Mouse (Mus musculus): ENCODE results near the gene Dock4. TPM values are rescaled to one million over a fixed set of nuclear protein-coding genes. Genes with fewer than 3 reads are reported as not detected.
A peak's percentile ranks its signal among the peaks of the same experiment; 100 is the strongest.

Gene Dock4
- polyA plus RNA-seq, 1 experiment from 2014 or later, result 7.2 TPM

DNA sequence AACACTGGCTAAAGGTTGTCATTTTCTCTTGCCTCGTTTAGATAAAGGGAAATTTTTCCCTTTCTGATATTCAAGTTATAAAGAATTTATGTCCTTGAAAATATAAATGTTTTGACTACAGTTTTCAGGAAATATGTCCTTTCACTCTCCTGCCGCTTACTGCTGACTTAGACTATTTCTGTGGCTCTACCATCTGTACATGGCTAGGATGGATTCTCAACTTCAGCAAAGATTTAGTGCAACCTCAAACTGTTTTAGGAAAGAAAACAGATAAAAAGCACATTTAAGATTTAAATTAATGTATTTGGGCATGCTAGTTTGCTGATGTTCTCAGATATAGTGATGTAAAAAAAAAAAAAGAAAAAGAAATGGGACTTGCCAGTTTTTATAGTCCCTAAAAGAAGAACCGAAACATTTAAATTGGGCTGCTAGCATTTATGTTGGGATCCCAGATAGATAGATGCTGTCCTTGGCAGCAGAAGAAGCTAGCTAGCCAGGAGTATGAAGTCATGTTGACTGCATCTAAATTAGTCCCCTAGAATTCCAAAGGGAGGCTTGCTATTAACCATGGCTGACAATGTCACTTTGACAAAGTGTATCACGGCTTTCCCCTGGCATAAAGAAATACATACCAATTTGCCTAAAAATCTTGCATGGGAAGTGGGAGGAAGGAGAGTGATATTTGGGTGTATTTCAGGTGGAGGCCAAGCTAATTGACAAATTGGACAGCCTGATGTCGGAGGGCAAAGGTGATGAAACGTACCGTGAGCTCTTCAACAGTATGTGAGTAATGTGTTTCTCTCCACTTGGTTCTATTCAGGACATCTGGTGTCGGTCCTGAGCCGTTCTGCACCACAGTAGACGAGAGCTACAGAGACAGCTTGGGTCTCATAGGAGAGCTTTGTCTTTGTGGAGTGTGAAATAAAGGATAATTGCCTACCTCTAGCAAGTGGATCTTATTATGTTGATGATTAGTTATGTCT, 343.9 kb downstream of the Dock4 start:
- no peak for ATAC-seq (replicated peaks; ENCODE audit: insufficient number of reproducible peaks, insufficient read depth, low FRiP score, low read depth)
- Histone ChIP-seq H3K9me3 (replicated peaks) (no peaks in the 10 kb centered on the region), H3K36me3 (no peaks in the 10 kb centered on the region), H3K4me1 (replicated peaks) (0 out of 2 replicates have a peak, but pooled peaks cover 5% of the 10 kb centered on the region), H3K27me3 (0 out of 2 replicates have a peak, but pooled peaks cover 3% of the 10 kb centered on the region), H3K4me3 (no peak overlapping the region), H3K27ac (no peak overlapping the region), H3K9ac (no peak overlapping the region), H3K4me2 (no peak overlapping the region)
- 65% methylated on average over 10 of the region's 10 CpGs for WGBS

DNA sequence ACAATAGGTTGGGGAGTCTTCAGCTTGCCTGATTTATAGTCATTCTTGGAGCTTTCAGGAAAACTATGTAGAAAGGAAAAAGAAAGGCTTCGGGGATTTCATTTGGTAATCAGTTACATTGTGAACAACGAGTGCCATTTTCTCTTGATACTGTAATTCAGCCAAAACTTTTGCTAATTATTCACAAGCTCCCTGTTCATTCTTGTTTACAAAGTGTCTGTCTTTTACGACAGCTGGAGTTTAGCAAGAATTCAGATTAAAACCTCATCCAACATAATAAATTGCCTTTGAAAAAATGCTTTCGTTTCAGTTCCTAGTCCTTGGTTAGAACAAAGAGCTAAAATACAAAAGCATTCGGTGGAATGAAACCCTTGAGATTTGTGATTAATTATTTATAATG, 345.5 kb downstream of the Dock4 start:
- ATAC-seq (replicated peaks; ENCODE audit: insufficient number of reproducible peaks, insufficient read depth, low FRiP score, low read depth), result no peak
- WGBS, result 76% methylated on average over 5 of the region's 5 CpGs
- Histone ChIP-seq H3K27ac (no peak overlapping the region), H3K4me3 (no peak overlapping the region), H3K9ac (no peak overlapping the region), H3K36me3 (no peaks in the 10 kb centered on the region), H3K4me2 (no peak overlapping the region), H3K4me1 (replicated peaks) (0 out of 2 replicates have a peak, but pooled peaks cover 5% of the 10 kb centered on the region), H3K27me3 (0 out of 2 replicates have a peak, but pooled peaks cover 6% of the 10 kb centered on the region), H3K9me3 (replicated peaks) (no peaks in the 10 kb centered on the region)

DNA sequence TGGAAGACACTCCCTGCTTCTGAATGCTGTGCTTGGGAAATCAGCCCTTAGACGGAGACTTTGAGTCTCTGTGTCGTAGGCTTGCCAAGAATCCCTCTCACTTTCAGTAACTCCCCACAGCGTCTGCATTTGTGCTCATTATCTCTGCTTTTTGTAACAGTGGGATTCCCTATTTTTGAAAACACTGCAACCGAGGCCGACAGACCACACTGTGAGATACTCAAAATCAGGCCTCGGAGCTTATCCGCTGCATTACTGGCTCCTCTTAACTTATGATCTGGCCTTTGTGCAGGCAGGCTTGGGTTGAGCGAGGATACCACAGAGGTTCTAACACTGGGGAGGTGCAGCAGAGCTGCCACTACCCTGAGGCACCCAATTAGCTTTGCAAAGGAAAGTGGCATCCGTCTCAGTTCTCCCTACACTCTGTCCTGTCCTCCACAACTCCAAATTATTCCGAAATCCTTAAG, 346.5 kb downstream of the Dock4 start:
- no peaks in the 10 kb centered on the region for H3K36me3 ChIP-seq
- H3K27ac ChIP-seq, result no peak overlapping the region
- no peaks in the 10 kb centered on the region for H3K9me3 ChIP-seq (replicated peaks)
- ATAC-seq (replicated peaks; ENCODE audit: insufficient number of reproducible peaks, insufficient read depth, low FRiP score, low read depth), result no peak
- WGBS, result 50% methylated on average over 10 of the region's 10 CpGs
- H3K4me1 ChIP-seq (replicated peaks), result peaks cover 9% of the 10 kb centered on the region; the same call in 1 of the 2 replicates
- no peak overlapping the region for H3K4me2 ChIP-seq
- H3K27me3 ChIP-seq, result 0 out of 2 replicates have a peak, but pooled peaks cover 6% of the 10 kb centered on the region
- no peak overlapping the region for H3K9ac ChIP-seq
- H3K4me3 ChIP-seq, result no peak overlapping the region

DNA sequence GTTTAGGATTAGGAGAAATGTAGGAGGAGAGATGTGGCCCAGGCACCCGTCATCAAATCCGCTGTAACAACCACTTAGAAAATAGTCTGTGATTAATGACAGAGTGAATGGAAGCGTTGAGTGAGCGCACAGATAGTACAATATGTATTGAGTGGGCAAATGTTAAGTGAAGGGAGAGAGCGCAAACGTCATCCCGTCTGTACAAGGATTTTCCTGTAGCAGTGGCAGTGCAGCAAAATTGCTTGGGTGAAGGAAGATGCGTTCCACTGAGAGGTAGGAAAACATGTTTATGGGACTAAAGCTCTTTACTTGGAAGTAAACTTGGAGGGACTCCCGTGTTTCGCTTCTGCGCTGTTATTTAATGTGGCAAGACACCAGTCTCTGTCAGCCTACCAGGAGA, 348.3 kb downstream of the Dock4 start:
- Histone ChIP-seq H3K9me3 (replicated peaks) (no peaks in the 10 kb centered on the region), H3K36me3 (no peaks in the 10 kb centered on the region), H3K27me3 (0 out of 2 replicates have a peak, but pooled peaks cover 6% of the 10 kb centered on the region), H3K27ac (no peak overlapping the region), H3K4me2 (peak overlapping the region; percentile 8; the same call in 1 of the 2 replicates), H3K4me1 (replicated peaks) (peaks cover 8% of the 10 kb centered on the region; the same call in 1 of the 2 replicates), H3K9ac (no peak overlapping the region), H3K4me3 (no peak overlapping the region)
- no peak for ATAC-seq (replicated peaks; ENCODE audit: insufficient number of reproducible peaks, insufficient read depth, low FRiP score, low read depth)
- WGBS, result 40% methylated on average over 11 of the region's 11 CpGs

DNA sequence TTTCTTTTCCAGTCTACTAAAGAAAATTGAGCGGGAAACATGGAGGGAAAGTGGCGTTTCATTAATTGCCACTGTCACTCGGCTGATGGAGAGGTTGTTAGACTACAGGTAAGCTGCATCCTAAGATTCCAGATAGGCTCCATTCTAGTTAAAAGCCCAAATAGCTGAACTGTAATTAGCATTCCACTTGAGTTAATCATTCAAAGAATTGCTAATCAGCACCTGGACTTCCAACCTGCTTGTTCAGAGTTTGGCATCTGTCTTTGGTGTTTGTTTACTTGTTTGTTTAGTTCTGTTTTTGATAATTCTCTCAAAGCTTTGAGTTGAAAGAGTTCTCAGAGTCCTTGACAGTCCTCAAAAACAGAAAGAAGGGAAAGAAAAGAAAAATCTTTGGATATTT, 349.0 kb downstream of the Dock4 start:
- Histone ChIP-seq H3K4me3 (no peak overlapping the region), H3K4me1 (replicated peaks) (peaks cover 8% of the 10 kb centered on the region; the same call in 1 of the 2 replicates), H3K4me2 (no peak overlapping the region), H3K27me3 (0 out of 2 replicates have a peak, but pooled peaks cover 6% of the 10 kb centered on the region), H3K9me3 (replicated peaks) (no peaks in the 10 kb centered on the region), H3K9ac (no peak overlapping the region), H3K27ac (no peak overlapping the region), H3K36me3 (no peaks in the 10 kb centered on the region)
- no peak for ATAC-seq (replicated peaks; ENCODE audit: insufficient number of reproducible peaks, insufficient read depth, low FRiP score, low read depth)
- 92% methylated on average over 3 of the region's 3 CpGs for WGBS

DNA sequence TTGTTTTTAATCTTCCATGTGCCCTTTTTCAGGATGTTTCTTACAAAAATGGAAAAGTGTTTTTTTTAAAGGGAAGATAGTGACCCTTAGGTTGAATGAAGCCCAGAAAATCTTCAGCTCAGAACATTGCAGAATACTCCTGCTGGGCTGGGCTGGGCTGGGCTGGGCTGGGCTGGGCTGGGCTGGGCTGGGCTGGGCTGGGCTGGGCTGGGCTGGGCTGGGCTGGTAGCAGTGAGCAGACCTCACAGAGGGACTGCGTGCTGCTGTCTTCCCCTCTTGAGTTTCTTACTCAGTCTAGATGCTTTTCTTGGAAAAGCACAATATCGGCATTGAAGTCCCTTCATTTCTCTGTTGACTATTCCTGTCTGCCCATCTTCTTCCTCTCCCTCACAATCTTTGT, 350.0 kb downstream of the Dock4 start:
- 64% methylated on average over 2 of the region's 2 CpGs for WGBS
- no peak overlapping the region for H3K9ac ChIP-seq
- H3K9me3 ChIP-seq (replicated peaks), result no peaks in the 10 kb centered on the region
- H3K4me1 ChIP-seq (replicated peaks), result peaks cover 8% of the 10 kb centered on the region; the same call in 1 of the 2 replicates
- ATAC-seq (replicated peaks; ENCODE audit: insufficient number of reproducible peaks, insufficient read depth, low FRiP score, low read depth), result no peak
- no peak overlapping the region for H3K4me2 ChIP-seq
- no peak overlapping the region for H3K4me3 ChIP-seq
- no peak overlapping the region for H3K27ac ChIP-seq
- H3K36me3 ChIP-seq, result no peaks in the 10 kb centered on the region
- 0 out of 2 replicates have a peak, but pooled peaks cover 6% of the 10 kb centered on the region for H3K27me3 ChIP-seq

DNA sequence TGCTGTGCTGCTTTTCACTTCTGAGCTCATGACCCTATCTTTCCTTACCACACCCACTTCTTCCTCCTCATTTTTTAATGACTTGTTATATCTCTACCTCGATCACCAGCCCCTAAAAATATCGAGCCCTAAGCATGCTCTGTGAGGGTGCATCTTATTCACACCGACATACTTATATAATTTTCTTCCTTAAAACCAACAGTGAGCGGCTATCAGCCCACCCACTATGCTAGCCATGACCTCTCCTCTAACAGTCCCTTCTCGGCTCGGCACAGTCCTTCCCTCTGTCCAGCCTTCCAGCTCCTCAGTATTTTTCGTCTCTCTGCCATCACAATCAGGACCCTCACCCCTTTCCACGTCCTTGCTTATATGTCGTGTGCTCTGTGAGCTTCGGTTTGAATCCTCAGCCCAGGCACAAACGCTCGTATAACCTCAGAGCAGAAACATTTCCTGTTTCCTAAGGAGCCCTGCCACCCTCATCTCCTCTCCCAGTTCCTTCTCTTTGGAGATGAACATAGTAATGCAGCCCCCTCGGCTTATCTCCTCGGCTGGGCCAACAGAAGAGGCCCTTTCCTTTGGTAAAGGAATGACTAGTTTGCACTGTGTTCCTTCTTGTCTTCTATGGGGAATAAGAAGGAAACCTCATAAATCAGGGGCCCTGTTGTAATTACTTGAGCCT, 351.2 kb downstream of the Dock4 start:
- no peaks in the 10 kb centered on the region for H3K9me3 ChIP-seq (replicated peaks)
- 0 out of 2 replicates have a peak, but pooled peaks have one; percentile 35 for ATAC-seq (replicated peaks; ENCODE audit: insufficient number of reproducible peaks, insufficient read depth, low FRiP score, low read depth)
- 32% methylated on average over 14 of the region's 14 CpGs for WGBS
- H3K27me3 ChIP-seq, result 0 out of 2 replicates have a peak, but pooled peaks cover 6% of the 10 kb centered on the region
- H3K4me3 ChIP-seq, result no peak overlapping the region
- H3K4me1 ChIP-seq (replicated peaks), result peaks cover 8% of the 10 kb centered on the region; the same call in 1 of the 2 replicates
- H3K36me3 ChIP-seq, result no peaks in the 10 kb centered on the region
- no peak overlapping the region for H3K9ac ChIP-seq
- H3K4me2 ChIP-seq, result 0 out of 2 replicates have a peak overlapping the region, but pooled peaks have one; percentile 13
- H3K27ac ChIP-seq, result peak overlapping the region; percentile 48

DNA sequence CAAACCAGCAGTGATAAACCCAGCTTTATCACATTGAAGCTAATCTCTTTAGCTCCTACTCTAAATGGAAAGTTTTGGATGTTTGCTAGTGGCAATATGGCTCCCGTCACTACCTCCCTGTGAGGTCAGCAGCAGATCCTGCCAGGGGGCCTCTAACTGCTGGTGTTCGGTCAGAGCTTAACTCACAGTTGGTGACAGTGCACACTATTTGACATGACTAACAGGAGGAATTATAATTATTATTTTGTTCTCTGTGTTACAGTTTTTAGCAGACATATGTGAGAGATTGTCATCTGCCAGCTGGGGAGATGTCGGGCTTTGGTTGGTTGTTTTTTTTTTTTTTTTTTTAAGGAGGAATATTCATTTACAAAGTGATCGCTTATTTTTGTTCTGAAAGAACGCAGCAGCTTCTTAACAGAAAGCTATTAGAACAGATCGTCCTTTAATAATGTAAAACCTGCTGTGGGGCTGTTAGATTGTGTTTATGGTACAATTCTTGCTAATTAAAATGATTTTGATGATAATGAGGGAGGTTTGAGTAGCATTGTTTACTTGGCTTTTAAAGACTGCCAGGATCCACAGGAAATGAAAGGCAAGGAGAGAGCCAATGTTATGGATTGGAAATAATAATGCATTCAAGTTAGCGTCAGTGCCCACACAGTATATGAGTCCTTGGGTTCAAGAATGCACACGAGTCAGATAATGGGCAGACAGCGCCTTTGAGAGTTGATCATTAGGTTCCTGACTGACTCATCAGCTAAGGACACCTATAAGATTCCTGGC, 352.0 kb downstream of the Dock4 start:
- no peak overlapping the region for H3K9ac ChIP-seq
- peaks cover 8% of the 10 kb centered on the region; the same call in 1 of the 2 replicates for H3K4me1 ChIP-seq (replicated peaks)
- no peaks in the 10 kb centered on the region for H3K9me3 ChIP-seq (replicated peaks)
- no peak overlapping the region for H3K4me2 ChIP-seq
- WGBS, result 62% methylated on average over 9 of the region's 9 CpGs
- H3K27me3 ChIP-seq, result 0 out of 2 replicates have a peak, but pooled peaks cover 3% of the 10 kb centered on the region
- no peak overlapping the region for H3K4me3 ChIP-seq
- no peaks in the 10 kb centered on the region for H3K36me3 ChIP-seq
- H3K27ac ChIP-seq, result peak overlapping the region; percentile 48
- no peak; the same call in 1 of the 2 replicates for ATAC-seq (replicated peaks; ENCODE audit: insufficient number of reproducible peaks, insufficient read depth, low FRiP score, low read depth)

DNA sequence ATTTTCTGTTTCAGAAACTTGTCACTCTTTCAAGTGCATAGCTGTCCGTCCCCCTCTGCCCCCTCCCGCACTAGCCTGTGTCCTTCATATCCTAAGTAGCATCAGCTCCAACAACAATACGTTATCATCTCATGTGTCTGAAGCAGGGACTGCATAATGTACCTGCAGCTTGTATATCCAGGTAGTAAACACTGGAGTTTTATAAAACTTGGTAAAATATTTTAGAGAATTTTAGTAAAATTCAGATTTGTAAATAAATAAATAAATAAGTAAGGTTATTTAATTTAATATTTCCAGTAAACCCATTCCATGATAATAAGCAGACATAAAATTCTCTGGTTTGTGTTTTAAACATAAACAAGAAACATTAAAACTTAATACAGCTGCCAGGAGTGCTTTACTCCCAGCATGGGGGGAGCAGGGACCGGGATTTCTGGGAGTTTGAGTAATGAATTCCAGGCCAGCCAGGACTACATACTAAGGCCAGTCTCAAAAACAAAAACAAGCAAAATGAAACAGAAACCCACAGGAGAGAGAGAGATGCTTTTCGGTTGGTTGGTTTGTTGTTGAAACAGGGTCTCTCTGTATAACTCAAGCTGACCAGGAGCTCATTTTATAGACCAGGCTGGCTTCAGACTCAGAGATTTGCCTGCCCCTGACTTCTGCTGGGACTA, 352.7 kb downstream of the Dock4 start:
- H3K36me3 ChIP-seq, result no peaks in the 10 kb centered on the region
- 78% methylated on average over 5 of the region's 5 CpGs for WGBS
- H3K27ac ChIP-seq, result no peak overlapping the region
- peaks cover 8% of the 10 kb centered on the region; the same call in 1 of the 2 replicates for H3K4me1 ChIP-seq (replicated peaks)
- no peak overlapping the region for H3K9ac ChIP-seq
- ATAC-seq (replicated peaks; ENCODE audit: insufficient number of reproducible peaks, insufficient read depth, low FRiP score, low read depth), result no peak
- H3K4me3 ChIP-seq, result no peak overlapping the region
- H3K27me3 ChIP-seq, result 0 out of 2 replicates have a peak, but pooled peaks cover 3% of the 10 kb centered on the region
- no peaks in the 10 kb centered on the region for H3K9me3 ChIP-seq (replicated peaks)
- H3K4me2 ChIP-seq, result no peak overlapping the region

DNA sequence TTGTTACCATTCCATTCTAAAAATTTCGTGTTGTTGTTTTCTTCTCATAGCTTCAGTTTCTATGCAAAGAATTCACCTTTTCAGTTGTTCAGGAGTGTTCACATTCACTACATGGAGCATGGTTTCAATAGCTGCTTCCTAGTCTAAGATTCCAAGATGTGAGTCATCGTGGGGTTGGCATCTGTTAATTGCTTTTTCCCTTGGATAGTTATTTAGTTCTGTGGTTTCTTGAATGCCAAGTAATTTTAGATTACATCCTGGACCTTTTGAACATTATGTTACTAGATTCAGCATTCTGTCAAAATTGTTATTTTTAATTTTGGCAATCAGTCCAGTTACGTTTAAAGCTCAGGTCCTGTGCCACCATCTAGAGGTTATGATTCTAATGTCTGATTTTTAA, 355.7 kb downstream of the Dock4 start:
- Histone ChIP-seq H3K4me3 (no peak overlapping the region), H3K9ac (no peak overlapping the region), H3K27me3 (no peaks in the 10 kb centered on the region), H3K4me1 (replicated peaks) (peaks cover 8% of the 10 kb centered on the region; the same call in 1 of the 2 replicates), H3K27ac (no peak overlapping the region), H3K36me3 (no peaks in the 10 kb centered on the region), H3K4me2 (no peak overlapping the region), H3K9me3 (replicated peaks) (no peaks in the 10 kb centered on the region)
- no peak for ATAC-seq (replicated peaks; ENCODE audit: insufficient number of reproducible peaks, insufficient read depth, low FRiP score, low read depth)
- WGBS, result 73% methylated on average over 3 of the region's 3 CpGs

All from heart, embryonic 15.5 days (tissue).